Mouse (Mus musculus) thymus, postnatal 36 days (tissue): ENCODE results near the gene Smarcb1.

Source experiments
- DNase-seq, 2 experiments: peaks; one replicate each; pipeline ENCODE4 v3.0.0; 2022; ENCODE audit warnings: mixed read lengths in 2 of 2

The Smarcb1 gene

GRCm38 (mm10) chr10:75932891-75933290 is 11.5 kb upstream of the Smarcb1 start, which contains the start of gene Chchd10:
Chchd10 (plus strand) TSS chr10:75933130.
- DNase-seq: no peak

DNA sequence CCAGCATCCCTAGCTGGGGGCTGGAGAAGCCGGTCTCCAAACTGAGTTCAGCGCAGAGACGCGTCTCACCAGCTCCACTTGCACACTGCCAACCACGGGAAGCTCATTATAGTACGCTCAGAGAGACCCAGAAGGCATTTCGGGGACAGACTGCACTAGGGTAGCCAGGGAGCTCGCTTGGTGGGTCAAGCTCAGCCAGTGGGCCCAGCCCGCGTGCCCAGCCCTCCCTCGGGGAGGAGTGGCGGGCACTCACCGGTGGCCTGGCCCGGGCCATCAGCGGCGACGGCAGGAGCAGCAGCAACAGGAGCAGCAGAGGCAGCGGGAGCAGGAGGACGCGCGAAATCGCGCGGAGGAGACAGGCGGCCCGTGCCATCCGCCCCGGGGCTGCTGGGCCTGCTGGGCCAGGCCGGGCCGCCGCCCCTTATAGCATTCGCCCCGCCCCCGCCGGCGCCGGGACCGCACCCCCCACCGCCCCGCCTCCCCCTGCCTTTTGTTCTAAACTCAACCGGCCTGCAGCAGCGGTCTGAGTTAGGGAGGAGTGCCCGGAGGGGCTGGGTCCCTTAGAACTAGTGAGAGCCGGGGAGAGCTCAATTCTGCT is 10.8 kb upstream of the Smarcb1 start:
- peak; percentile 36 to 48 for DNase-seq

GRCm38 (mm10) chr10:75931311-75931710 is 9.9 kb upstream of the Smarcb1 start:
- DNase-seq: no peak

GRCm38 (mm10) chr10:75930304-75930703 is 8.9 kb upstream of the Smarcb1 start:
- DNase-seq: no peak

GRCm38 (mm10) chr10:75926396-75926795 is 5.0 kb upstream of the Smarcb1 start:
- peak in 1 of 2 experiments; percentile 35 for DNase-seq

DNA sequence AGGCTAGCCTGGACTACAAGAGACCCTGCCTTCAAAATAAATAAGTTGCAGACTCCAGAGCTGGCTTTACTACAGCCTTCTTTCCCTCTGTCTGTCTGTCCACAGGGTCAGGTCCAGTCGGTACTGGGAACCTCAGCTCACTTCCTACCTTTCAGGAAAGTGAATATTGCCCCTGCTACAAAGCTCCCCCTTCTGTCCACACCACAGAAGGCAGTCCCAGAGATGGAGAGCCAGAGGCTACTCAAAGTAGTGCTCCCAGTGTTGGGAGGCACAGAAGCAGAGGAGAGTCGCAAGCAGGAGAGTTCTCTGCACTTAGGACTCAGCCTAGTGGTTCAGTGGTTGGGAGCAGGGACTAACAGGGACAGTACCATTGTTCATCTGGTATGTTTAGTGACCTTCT is 2.9 kb upstream of the Smarcb1 start:
- DNase-seq: no peak

DNA sequence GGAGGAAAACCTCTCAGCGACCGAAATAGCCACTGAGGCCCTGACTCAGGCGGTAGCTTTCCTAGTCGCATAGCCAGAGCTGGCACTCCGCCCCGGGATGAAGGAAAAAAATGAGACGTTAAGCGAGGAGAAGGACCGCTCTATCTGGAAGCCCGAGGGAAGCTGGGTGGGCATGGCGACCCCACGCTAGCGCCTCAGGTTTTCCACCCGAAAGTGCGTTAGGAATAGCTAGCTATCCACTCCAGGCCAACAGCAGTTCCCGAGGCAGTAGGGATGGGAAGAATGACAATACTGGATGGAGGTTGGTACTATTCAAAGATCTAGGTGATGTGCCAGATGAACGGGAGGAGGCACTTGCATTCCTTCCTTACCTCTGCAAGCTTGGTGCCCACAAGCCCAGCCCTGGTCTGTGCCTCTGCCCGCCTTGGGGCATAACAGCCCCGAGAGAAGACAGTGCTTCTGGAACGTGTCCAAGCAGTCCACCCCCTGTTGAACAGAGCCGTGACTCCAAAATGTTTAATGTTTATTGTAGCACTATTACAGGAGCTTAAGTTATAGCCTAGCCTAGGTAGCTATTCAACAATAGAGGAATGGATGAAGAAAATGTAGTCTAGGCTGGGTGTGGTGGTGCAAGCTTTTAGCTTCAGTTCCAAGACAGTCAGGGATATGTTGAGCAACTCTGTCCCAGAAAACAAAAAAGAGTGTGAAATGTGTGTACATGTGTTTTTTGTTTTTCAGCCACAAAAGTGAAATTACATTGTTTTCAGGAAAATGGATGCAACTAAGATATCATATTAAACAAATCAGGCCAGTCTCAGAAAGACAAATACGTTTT is 526 bp upstream of the Smarcb1 start:
- peak in 1 of 2 experiments; percentile 26 for DNase-seq

DNA sequence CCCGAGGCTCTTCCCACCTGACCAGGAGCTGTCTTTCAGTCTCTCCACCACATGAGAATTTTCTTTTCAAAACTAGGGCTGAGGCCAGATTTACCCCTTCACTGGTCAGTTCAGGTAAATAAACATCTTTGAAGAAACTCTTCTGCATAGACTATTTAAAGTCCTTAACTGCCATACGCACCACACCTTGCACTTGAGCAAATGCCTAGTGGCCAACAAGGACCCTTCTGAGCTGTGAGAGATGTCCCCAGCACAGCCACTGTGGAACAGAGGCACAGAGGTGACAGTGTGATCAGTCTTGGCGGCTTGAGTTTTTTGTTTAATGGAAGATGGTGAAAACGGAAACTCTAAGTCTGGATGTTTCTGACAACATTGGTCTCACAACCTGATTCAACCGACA is 2.4 kb downstream of the Smarcb1 start:
- no peak for DNase-seq

DNA sequence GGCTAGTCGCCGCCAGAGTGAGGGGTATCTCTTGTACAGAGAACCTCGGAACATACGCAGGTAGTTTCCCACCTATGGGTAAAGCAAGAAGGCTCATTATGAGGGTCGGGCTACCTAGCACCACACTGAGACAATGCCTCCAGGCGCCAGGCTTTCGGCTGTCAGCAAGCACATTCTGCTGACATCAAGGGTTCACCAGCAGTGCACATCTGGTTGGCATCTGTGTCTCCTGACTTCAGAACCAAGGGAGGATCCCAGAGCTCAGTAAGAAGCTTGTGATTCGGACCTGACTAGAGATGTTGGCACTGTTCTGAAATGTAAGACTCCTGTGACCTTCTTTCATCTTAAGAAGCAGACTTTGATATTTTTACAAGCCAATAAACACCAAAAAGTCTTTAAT is 4.6 kb downstream of the Smarcb1 start:
- DNase-seq: no peak

GRCm38 (mm10) chr10:75915557-75915956 is 5.9 kb downstream of the Smarcb1 start:
- no peak for DNase-seq

GRCm38 (mm10) chr10:75913013-75913589 is 8.3 kb downstream of the Smarcb1 start:
- DNase-seq: no peak

DNA sequence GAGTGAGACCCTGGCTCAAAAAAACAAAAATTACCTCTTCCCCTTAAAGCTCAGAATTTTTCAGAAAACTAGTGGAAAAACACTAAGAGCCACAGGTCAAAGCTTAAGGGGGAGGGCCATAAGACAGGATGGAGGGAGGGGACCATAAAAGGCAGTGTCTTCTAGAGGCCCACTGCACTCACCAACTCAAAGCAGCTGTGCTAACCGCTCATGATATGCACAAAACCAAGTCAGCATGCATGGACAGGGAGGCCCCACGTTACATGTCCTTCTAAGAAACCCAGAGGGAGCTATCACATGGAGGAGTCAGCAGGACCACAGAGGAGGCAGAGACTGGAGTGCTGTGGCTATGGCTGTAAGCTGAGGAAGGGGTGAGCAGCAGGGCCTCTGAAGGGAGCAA is 10.7 kb downstream of the Smarcb1 start:
- no peak for DNase-seq

DNA sequence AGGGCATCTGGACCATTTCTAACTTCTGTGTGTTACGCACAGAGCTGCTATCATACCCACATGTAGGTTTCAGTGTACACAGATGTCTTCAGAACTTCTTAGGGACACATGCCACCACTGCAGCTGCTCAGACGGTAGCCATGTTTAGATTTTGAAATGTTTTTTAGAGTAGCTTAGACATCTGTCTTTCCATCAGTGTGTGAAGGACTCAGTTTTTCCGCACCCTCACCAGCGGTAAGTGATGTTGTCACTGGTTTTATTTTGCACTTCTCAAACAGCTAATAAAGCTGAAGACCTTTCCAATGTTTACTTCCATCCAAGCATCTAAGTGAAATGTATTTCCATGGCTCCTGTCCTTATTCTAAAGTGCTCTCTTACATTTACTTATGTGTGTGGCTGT is 14.5 kb downstream of the Smarcb1 start:
- DNase-seq: no peak

- DNase-seq: no peak
Observed at GRCm38 (mm10) chr10:75904391-75904790, 17.0 kb downstream of the Smarcb1 start.

- DNase-seq: no peak
Observed at GRCm38 (mm10) chr10:75898846-75899245, 22.6 kb downstream of the Smarcb1 start.

DNA sequence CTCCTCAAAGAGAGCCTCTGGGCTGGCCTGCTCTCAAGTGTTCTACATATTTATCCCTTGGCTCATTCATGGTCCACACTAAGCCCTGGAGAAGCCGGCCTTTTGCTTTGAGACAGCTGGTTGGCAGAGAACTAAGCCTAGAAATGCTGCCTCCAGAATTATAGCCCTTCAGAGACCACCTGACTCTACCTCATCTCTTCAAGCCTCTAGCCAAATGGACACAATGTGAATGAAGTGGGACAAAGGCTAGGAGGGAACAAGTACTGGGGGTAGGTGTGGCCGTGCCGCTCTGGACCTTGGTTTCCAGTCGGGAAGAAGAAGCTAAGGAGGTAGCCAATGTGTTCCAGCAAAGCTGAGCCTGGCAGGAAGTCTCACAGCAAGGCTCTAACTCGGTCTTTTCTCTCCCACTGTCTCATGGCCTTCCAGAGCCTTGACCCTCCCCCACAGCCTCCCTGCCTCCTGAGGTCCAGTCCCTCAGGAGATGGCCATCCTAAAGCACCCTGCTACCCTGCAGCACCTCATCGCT is 23.3 kb downstream of the Smarcb1 start:
- no peak for DNase-seq

- peak; percentile 32 to 45 for DNase-seq
Observed at GRCm38 (mm10) chr10:75897373-75897772, 24.0 kb downstream of the Smarcb1 start.

DNA sequence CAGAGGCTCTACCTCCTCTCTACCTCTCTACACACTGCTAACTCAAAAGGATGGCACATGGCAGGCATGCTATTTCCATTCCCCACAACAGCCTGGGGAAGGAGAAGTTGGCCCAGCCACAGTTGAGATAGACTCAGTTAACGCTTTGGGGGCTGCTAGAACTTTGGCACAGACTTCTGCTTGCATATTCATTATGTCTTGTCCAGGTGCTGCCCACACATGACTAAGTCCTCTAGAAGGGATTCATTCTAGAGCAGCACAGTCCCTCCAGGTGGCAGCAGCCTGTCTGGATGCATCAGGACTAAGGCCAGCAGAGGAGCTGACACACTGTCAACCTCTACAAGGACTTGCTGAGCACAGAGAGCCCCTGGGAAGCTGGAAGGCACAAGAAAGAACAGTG is 25.2 kb downstream of the Smarcb1 start:
- DNase-seq: no peak

GRCm38 (mm10) chr10:75895730-75896129 is 25.7 kb downstream of the Smarcb1 start:
- no peak for DNase-seq

- DNase-seq: no peak
Observed at GRCm38 (mm10) chr10:75894601-75895000, 26.8 kb downstream of the Smarcb1 start.

- DNase-seq: peak; percentile 94 to 96
Observed at GRCm38 (mm10) chr10:75893089-75893750, 28.2 kb downstream of the Smarcb1 start, which contains the start of gene Derl3. Derl3 (plus strand) TSS chr10:75893413.

GRCm38 (mm10) chr10:75889406-75890153 is 31.8 kb downstream of the Smarcb1 start:
- no peak for DNase-seq
